Mouse (Mus musculus) testis, adult 2 months (tissue): ENCODE measurements around the gene Fmo2.

Source experiments
- CTCF ChIP-seq: fragments of 200-500 bp; IDR thresholded peaks from 2 replicates; pipeline ENCODE4 v1.5.1; 2012; ENCODE audit warnings: low read depth, mild to moderate bottlenecking, inconsistent platforms, low read length, moderate library complexity; ENCODE audit not compliant: control insufficient read depth, insufficient read depth, insufficient replicate concordance
- POLR2A ChIP-seq: fragments of 200-500 bp; IDR thresholded peaks from 2 replicates; pipeline ENCODE4 v1.6.1; 2012; ENCODE audit warnings: low read depth, mild to moderate bottlenecking, inconsistent platforms, low read length, moderate library complexity; ENCODE audit not compliant: control insufficient read depth

DNA sequence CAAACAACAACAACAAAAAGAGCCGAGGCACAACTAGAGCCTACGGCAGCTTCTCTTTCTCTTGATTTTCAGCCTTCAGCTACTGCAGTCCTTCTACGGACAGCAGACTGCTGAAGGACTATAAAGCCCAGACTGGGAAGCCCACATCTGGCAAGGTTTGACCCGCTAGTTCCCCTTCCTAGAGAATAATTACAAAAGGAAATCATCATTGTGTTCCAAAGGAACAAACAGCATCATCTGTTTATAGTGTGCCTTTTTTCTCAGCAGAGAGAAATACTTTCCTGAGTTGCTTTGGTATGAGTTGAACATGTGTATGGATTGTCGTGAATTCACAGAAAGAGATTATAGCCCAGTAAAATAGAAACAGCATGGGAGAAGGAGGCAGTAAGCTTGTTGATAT is 64.2 kb downstream of the Fmo2 start:
- TF ChIP-seq CTCF: no peak
- TF ChIP-seq POLR2A: no peak
